Mouse (Mus musculus): Measurements from ENCODE around the gene Fancd2os. TPM values are rescaled to one million over a fixed set of nuclear protein-coding genes. Genes with fewer than 3 reads are reported as not detected.

Fancd2os gene
- polyA plus RNA-seq, 1 experiment, result not detected

- H3K36me3 ChIP-seq (replicated peaks; ENCODE audit: low read length), result peaks cover 58% of the 10 kb centered on the region
- TF ChIP-seq FLI1 (IDR thresholded peaks at IDR 0.05; ENCODE audit: low read length), result no peak
- no peak for TF ChIP-seq GATA1 (IDR thresholded peaks at IDR 0.05; ENCODE audit: borderline replicate concordance, low read length)
Measured at GRCm38 (mm10) chr6:113632863-113633262, 32.3 kb upstream of the Fancd2os start.

GRCm38 (mm10) chr6:113630322-113630721 is 29.8 kb upstream of the Fancd2os start:
- peaks cover 21% of the 10 kb centered on the region for H3K4me1 ChIP-seq
- no peak overlapping the region for H3K4me3 ChIP-seq (replicated peaks)
- peaks cover 75% of the 10 kb centered on the region for H3K36me3 ChIP-seq (replicated peaks; ENCODE audit: low read length)
- H3K27me3 ChIP-seq (replicated peaks), result no peaks in the 10 kb centered on the region
- H3K9me3 ChIP-seq, result no peaks in the 10 kb centered on the region
- TF ChIP-seq FLI1 (IDR thresholded peaks at IDR 0.05; ENCODE audit: low read length), result no peak
- no peak for TF ChIP-seq GATA1 (IDR thresholded peaks at IDR 0.05; ENCODE audit: borderline replicate concordance, low read length)

More at GRCm38 (mm10) chr6:113632863-113633262, 32.3 kb upstream of the Fancd2os start:
- Histone ChIP-seq H3K27me3 (replicated peaks) (peaks cover 4% of the 10 kb centered on the region), H3K4me3 (replicated peaks) (no peak overlapping the region), H3K9me3 (no peaks in the 10 kb centered on the region), H3K4me1 (peaks cover 10% of the 10 kb centered on the region)

GRCm38 (mm10) chr6:113624989-113625770 is 24.7 kb upstream of the Fancd2os start:
- Histone ChIP-seq H3K36me3 (replicated peaks; ENCODE audit: low read length) (peaks cover 39% of the 10 kb centered on the region), H3K9me3 (no peaks in the 10 kb centered on the region), H3K27me3 (replicated peaks) (no peaks in the 10 kb centered on the region), H3K4me3 (replicated peaks) (peak overlapping the region; percentile 97), H3K4me1 (peaks cover 34% of the 10 kb centered on the region)
- TF ChIP-seq FLI1 (IDR thresholded peaks at IDR 0.05; ENCODE audit: low read length) (no peak), GATA1 (IDR thresholded peaks at IDR 0.05; ENCODE audit: borderline replicate concordance, low read length) (no peak)

GRCm38 (mm10) chr6:113623941-113624751 is 23.6 kb upstream of the Fancd2os start, which contains the start of gene Vhl:
Gene Vhl (plus strand): TSS chr6:113623959.
- no peak for TF ChIP-seq GATA1 (IDR thresholded peaks at IDR 0.05; ENCODE audit: borderline replicate concordance, low read length)
- TF ChIP-seq FLI1 (IDR thresholded peaks at IDR 0.05; ENCODE audit: low read length), result no peak
- no peaks in the 10 kb centered on the region for H3K9me3 ChIP-seq
- H3K27me3 ChIP-seq (replicated peaks), result no peaks in the 10 kb centered on the region
- peak within 1 kb of the TSS; percentile 97 for H3K4me3 ChIP-seq (replicated peaks)
- H3K36me3 ChIP-seq (replicated peaks; ENCODE audit: low read length), result peaks cover 29% of the 10 kb centered on the region
- H3K4me1 ChIP-seq, result peaks cover 30% of the 10 kb centered on the region

GRCm38 (mm10) chr6:113623386-113623785 is 22.9 kb upstream of the Fancd2os start:
- peaks cover 30% of the 10 kb centered on the region for H3K4me1 ChIP-seq
- peak overlapping the region; percentile 97 for H3K4me3 ChIP-seq (replicated peaks)
- H3K27me3 ChIP-seq (replicated peaks), result no peaks in the 10 kb centered on the region
- H3K36me3 ChIP-seq (replicated peaks; ENCODE audit: low read length), result peaks cover 29% of the 10 kb centered on the region
- TF ChIP-seq FLI1 (IDR thresholded peaks at IDR 0.05; ENCODE audit: low read length) (no peak), GATA1 (IDR thresholded peaks at IDR 0.05; ENCODE audit: borderline replicate concordance, low read length) (no peak)
- no peaks in the 10 kb centered on the region for H3K9me3 ChIP-seq

GRCm38 (mm10) chr6:113615489-113615888 is 15.0 kb upstream of the Fancd2os start:
- Histone ChIP-seq H3K27me3 (replicated peaks) (no peaks in the 10 kb centered on the region), H3K36me3 (replicated peaks; ENCODE audit: low read length) (peaks cover 82% of the 10 kb centered on the region), H3K9me3 (no peaks in the 10 kb centered on the region), H3K4me1 (peaks cover 41% of the 10 kb centered on the region), H3K4me3 (replicated peaks) (no peak overlapping the region)
- TF ChIP-seq FLI1 (IDR thresholded peaks at IDR 0.05; ENCODE audit: low read length) (no peak), GATA1 (IDR thresholded peaks at IDR 0.05; ENCODE audit: borderline replicate concordance, low read length) (no peak)

- Histone ChIP-seq H3K27me3 (replicated peaks) (no peaks in the 10 kb centered on the region), H3K4me3 (replicated peaks) (no peak overlapping the region), H3K4me1 (peaks cover 44% of the 10 kb centered on the region), H3K36me3 (replicated peaks; ENCODE audit: low read length) (peaks cover 87% of the 10 kb centered on the region), H3K9me3 (no peaks in the 10 kb centered on the region)
- TF ChIP-seq GATA1 (IDR thresholded peaks at IDR 0.05; ENCODE audit: borderline replicate concordance, low read length), result no peak
- no peak for TF ChIP-seq FLI1 (IDR thresholded peaks at IDR 0.05; ENCODE audit: low read length)
Measured at GRCm38 (mm10) chr6:113614997-113615396, 14.5 kb upstream of the Fancd2os start.

GRCm38 (mm10) chr6:113614152-113614551 is 13.6 kb upstream of the Fancd2os start:
- peaks cover 95% of the 10 kb centered on the region for H3K36me3 ChIP-seq (replicated peaks; ENCODE audit: low read length)

GRCm38 (mm10) chr6:113612258-113612969 is 11.9 kb upstream of the Fancd2os start:
- Histone ChIP-seq H3K27me3 (replicated peaks) (no peaks in the 10 kb centered on the region), H3K4me1 (peaks cover 49% of the 10 kb centered on the region), H3K4me3 (replicated peaks) (no peak overlapping the region), H3K9me3 (no peaks in the 10 kb centered on the region), H3K36me3 (replicated peaks; ENCODE audit: low read length) (peaks cover 94% of the 10 kb centered on the region)
- no peak for TF ChIP-seq GATA1 (IDR thresholded peaks at IDR 0.05; ENCODE audit: borderline replicate concordance, low read length)
- no peak for TF ChIP-seq FLI1 (IDR thresholded peaks at IDR 0.05; ENCODE audit: low read length)

More at GRCm38 (mm10) chr6:113614152-113614551, 13.6 kb upstream of the Fancd2os start:
- Histone ChIP-seq H3K9me3 (no peaks in the 10 kb centered on the region), H3K27me3 (replicated peaks) (no peaks in the 10 kb centered on the region), H3K4me1 (peaks cover 48% of the 10 kb centered on the region), H3K4me3 (replicated peaks) (no peak overlapping the region)
- TF ChIP-seq GATA1 (IDR thresholded peaks at IDR 0.05; ENCODE audit: borderline replicate concordance, low read length), result no peak
- no peak for TF ChIP-seq FLI1 (IDR thresholded peaks at IDR 0.05; ENCODE audit: low read length)

All from megakaryocyte, embryonic 14.5 days (primary cell).